Mouse (Mus musculus) megakaryocyte, embryonic 14.5 days (primary cell): ENCODE data around the gene Rilpl1. TPM values are rescaled to one million over a fixed set of nuclear protein-coding genes. Genes with fewer than 3 reads are reported as not detected.

Experiments used
- H3K27me3 ChIP-seq: replicated peaks from 2 replicates; pipeline ENCODE3; 2012; ENCODE audit warnings: inconsistent platforms
- H3K36me3 ChIP-seq: replicated peaks from 2 replicates; pipeline ENCODE3; 2012; ENCODE audit warnings: low read length, inconsistent platforms, mixed read lengths
- H3K4me1 ChIP-seq: 2 replicates; pipeline ENCODE4 v1.6.1; 2012; ENCODE audit warnings: inconsistent platforms
- H3K4me3 ChIP-seq: replicated peaks from 2 replicates; pipeline ENCODE3; 2012; ENCODE audit warnings: moderate library complexity, mild to moderate bottlenecking, inconsistent platforms
- H3K9me3 ChIP-seq: 2 replicates; pipeline ENCODE4 v1.6.1; 2012; ENCODE audit warnings: inconsistent platforms
- FLI1 ChIP-seq: IDR thresholded peaks from 2 replicates; pipeline ENCODE4 v1.6.1; 2012; ENCODE audit warnings: low read length, inconsistent platforms, mixed read lengths
- GATA1 ChIP-seq: IDR thresholded peaks from 3 replicates; pipeline ENCODE4 v1.6.1; 2012; ENCODE audit warnings: mixed read lengths, low read length, inconsistent platforms, borderline replicate concordance
- polyA plus RNA-seq: library from polyadenylated mRNA; stranded (reverse); fragments of >175 nt; gene quantifications from 2 replicates; pipeline ENCODE4 v1.2.3, GENCODE M21; 2012; ENCODE audit warnings: low replicate concordance; ENCODE audit not compliant: insufficient read depth

The Rilpl1 gene
- polyA plus RNA-seq, 1 experiment, result 11.4 TPM

DNA sequence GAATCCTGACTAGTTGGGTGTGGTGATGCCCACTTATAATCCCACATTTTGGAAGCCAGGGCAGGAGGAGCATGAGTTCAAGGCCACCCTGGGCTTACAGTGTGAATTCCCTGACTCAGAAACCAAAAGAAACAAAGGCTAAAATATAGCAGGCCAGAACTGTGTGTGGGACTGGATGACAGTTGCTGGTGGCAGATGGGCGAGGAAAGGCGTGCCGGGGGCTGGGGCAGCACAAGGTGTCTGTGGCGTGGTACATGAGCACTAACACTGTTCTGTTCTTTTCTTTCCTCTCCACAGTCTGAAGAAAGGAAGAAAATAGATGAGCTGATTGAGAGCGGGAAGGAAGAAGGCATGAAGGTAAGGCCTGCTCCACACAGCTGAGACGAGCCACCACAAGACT is 74.4 kb downstream of the Rilpl1 start:
- TF ChIP-seq FLI1, result no peak
- no peak for TF ChIP-seq GATA1
- H3K27me3 ChIP-seq, result no peaks in the 10 kb centered on the region
- H3K4me1 ChIP-seq, result peaks cover 43% of the 10 kb centered on the region
- H3K4me3 ChIP-seq, result no peak overlapping the region
- peaks cover 92% of the 10 kb centered on the region for H3K36me3 ChIP-seq
- H3K9me3 ChIP-seq, result no peaks in the 10 kb centered on the region

- H3K9me3 ChIP-seq, result no peaks in the 10 kb centered on the region
- H3K4me1 ChIP-seq, result peaks cover 56% of the 10 kb centered on the region
Observed at GRCm38 (mm10) chr5:124454082-124454419, 77.1 kb downstream of the Rilpl1 start.

GRCm38 (mm10) chr5:124453339-124454081 is 77.7 kb downstream of the Rilpl1 start:
- H3K27me3 ChIP-seq, result no peaks in the 10 kb centered on the region
- no peak overlapping the region for H3K4me3 ChIP-seq
- TF ChIP-seq GATA1 (no peak), FLI1 (no peak)
- H3K9me3 ChIP-seq, result no peaks in the 10 kb centered on the region
- H3K36me3 ChIP-seq, result peaks cover 97% of the 10 kb centered on the region
- peaks cover 61% of the 10 kb centered on the region for H3K4me1 ChIP-seq

More at GRCm38 (mm10) chr5:124454082-124454419, 77.1 kb downstream of the Rilpl1 start:
- peaks cover 97% of the 10 kb centered on the region for H3K36me3 ChIP-seq
- TF ChIP-seq GATA1, result no peak
- H3K27me3 ChIP-seq, result no peaks in the 10 kb centered on the region
- no peak overlapping the region for H3K4me3 ChIP-seq

DNA sequence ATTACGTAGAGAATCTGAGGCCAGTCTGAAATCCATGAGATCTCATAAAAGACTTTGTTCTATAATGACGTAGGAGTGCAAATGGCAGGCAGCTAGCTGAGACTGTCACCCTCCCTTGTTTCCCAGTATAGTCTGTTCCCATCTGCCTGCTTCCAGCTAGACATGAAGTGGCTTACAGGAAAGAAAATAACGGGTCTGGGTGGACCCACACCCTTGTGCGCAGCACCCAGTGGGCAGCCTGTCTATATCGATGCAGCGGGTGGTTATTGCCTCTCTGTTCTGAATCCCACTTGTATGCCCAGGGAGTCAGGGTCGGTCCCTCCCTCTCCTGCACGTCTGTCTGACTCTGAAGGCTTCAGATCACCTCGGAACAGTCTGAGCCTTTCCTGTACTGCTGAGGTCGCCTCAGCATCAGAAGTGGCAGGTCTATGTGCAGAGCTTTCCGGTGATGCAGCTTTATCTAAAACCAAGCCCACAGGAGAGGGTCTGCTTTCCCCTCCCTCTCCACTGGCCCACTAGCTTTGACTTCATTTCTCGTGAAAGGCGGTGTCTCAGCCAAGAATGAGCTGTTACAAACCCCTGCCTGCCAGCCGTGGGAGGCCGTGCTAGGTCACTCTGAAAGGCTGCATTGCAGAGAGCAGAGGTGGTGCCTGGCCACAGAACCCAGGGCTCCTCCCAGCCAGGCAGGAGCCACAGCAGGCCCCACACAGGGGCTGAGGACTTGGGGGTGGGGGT is 78.5 kb downstream of the Rilpl1 start:
- Histone ChIP-seq H3K27me3 (no peaks in the 10 kb centered on the region), H3K36me3 (peaks cover 97% of the 10 kb centered on the region), H3K9me3 (no peaks in the 10 kb centered on the region), H3K4me3 (no peak overlapping the region), H3K4me1 (peaks cover 68% of the 10 kb centered on the region)
- no peak for TF ChIP-seq FLI1
- no peak for TF ChIP-seq GATA1

DNA sequence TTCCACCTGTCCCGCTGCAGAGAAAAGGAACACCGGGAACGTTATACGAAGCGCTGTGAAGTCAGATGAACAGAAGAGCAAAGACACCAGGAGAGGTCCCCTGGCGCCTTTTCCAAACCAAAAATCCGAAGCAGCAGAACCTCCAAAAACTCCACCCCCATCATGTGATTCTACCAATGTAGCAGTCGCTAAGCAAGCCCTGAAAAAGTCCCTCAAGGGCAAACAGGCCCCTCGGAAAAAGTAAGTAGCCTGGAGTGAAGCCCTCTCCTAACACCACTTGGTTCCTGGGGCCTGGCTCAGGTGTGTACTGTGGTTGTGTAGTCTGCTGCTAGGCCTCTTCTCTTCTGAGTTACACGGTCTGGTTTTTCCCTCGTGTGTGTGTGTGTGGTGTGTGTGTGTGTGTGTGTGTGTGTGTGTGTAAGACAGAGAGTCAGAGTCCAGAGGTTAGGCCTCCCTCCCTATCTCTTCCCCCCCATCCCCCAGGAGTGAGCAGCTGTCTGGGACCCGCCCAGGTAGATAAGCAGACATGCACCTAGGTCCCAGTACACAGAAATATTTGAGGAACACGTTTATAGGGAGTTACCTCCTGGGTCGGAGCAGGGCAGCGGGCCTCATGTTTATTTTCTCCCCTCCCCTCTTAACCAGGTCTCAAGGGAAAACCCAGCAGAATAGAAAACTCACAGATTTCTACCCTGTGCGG is 80.4 kb downstream of the Rilpl1 start:
- H3K9me3 ChIP-seq, result no peaks in the 10 kb centered on the region

DNA sequence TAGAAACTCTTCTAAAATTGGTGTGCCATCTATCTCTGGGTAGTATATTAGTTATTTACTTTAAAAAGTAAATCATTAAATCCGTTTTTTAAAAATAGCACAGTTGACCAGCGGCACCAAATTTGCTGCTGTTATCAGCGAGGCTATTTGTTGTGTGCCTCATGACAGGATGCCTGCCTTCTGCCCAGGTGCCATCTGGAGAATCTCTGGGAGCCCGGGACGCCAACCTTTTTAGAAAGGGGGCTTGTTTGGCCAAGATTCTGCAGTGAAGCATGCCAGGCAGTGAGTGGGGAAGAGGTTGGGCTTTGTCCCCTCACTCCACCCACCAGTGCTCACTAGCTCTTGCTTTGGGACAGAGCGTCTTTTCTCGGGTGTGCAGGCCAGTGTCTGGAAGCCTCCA is 81.1 kb downstream of the Rilpl1 start:
- Histone ChIP-seq H3K4me1 (peaks cover 70% of the 10 kb centered on the region), H3K27me3 (no peaks in the 10 kb centered on the region), H3K4me3 (no peak overlapping the region), H3K9me3 (no peaks in the 10 kb centered on the region), H3K36me3 (peaks cover 81% of the 10 kb centered on the region)
- TF ChIP-seq GATA1 (no peak), FLI1 (no peak)

More for the DNA sequence above, 80.4 kb downstream of the Rilpl1 start:
- TF ChIP-seq GATA1 (no peak), FLI1 (no peak)
- Histone ChIP-seq H3K4me1 (peaks cover 77% of the 10 kb centered on the region), H3K36me3 (peaks cover 87% of the 10 kb centered on the region), H3K27me3 (no peaks in the 10 kb centered on the region), H3K4me3 (no peak overlapping the region)

- Histone ChIP-seq H3K27me3 (no peaks in the 10 kb centered on the region), H3K4me3 (no peak overlapping the region), H3K9me3 (no peaks in the 10 kb centered on the region), H3K36me3 (peaks cover 76% of the 10 kb centered on the region), H3K4me1 (peaks cover 69% of the 10 kb centered on the region)
- TF ChIP-seq GATA1, result no peak
- no peak for TF ChIP-seq FLI1
Observed at GRCm38 (mm10) chr5:124449494-124449893, 81.7 kb downstream of the Rilpl1 start.

- H3K4me3 ChIP-seq, result peak overlapping the region; percentile 94
- H3K9me3 ChIP-seq, result no peaks in the 10 kb centered on the region
- H3K4me1 ChIP-seq, result peaks cover 75% of the 10 kb centered on the region
- no peaks in the 10 kb centered on the region for H3K27me3 ChIP-seq
- TF ChIP-seq FLI1 (no peak), GATA1 (no peak)
- peaks cover 46% of the 10 kb centered on the region for H3K36me3 ChIP-seq
Observed at GRCm38 (mm10) chr5:124446301-124446881, 84.8 kb downstream of the Rilpl1 start.

DNA sequence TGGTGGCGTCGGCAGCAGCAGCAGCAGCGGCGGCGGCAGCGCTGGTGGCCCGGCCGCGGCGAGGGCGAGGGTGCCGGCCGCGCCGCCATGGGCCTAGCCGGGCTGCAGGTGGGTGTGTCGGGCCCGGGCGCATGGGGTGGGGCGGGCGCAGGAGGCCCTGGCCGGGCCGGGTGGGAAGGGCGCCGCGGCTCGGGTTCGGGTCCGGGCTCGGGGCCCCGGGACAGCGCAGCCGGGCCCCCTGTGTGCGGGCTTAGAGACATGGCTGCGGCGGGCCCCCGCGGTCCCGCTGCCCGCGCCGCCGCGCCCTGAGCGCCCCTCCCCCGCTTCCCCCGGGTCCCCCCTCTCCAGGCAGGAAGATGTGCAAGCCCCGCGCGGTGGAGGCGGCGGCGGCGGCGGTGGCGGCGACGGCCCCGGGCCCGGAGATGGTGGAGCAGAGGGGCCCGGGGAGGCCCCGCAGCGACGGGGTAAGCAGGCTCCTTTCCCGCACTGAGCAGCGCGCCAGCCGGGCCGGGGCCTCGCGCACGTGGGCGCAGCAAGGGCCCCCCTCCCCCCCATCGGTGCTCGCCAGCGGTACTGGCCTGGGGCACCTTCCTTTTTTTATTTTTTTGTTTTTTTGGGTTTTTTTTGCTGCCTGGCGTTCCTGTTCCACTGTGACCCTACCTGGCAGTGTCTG is 85.4 kb downstream of the Rilpl1 start:
- peak overlapping the region; percentile 94 for H3K4me3 ChIP-seq
- H3K36me3 ChIP-seq, result peaks cover 40% of the 10 kb centered on the region
- peaks cover 78% of the 10 kb centered on the region for H3K4me1 ChIP-seq
- H3K9me3 ChIP-seq, result no peaks in the 10 kb centered on the region
- no peaks in the 10 kb centered on the region for H3K27me3 ChIP-seq
- TF ChIP-seq GATA1 (no peak), FLI1 (no peak)
